22 mouse cellular contexts compared by ENCODE assay signal in the genomic region with DNA sequence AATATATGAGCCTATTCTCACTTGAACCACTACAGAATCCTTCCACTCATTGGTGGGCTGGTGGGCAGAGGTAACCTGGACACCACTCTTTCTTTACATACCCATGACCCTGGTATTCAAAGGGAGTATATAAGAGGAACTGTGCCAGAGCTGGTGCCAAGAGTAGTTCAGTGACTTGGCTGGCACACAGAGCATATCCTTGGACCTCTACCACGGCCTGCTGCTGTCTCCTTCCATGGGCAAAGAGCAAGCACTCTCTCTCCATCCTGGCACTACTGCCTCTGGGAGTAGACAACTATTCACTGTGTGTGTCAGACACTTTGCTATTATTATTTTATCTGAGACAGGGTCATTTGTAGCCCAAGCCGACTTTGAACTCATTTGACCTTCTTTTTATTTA. TPM values are rescaled to one million over a fixed set of nuclear protein-coding genes. Genes with fewer than 3 reads are reported as not detected.
DNase-seq lines count a peak whose midpoint lies in the region; ATAC-seq and TF ChIP-seq lines count a peak whose summit lies in the region.
"Had no signal": no experiment of that assay in that cellular context is flagged by ENCODE, and none has a peak within 500 bp of the region (broad histone marks: within the 10 kb centered on the region; RNA-seq: fewer than 3 reads in every experiment).

No protein-coding gene starts in this region.

- WGBS in cerebellum, adult 2 months: 38% methylated on average over 2 of the region's 2 CpGs
- 65% methylated on average over 2 of the region's 2 CpGs for whole genome bisulfite sequencing in forebrain, postnatal 0 days

- no peak overlapping the region for H3K4me3 ChIP-seq in cerebellum, adult 2 months (replicated peaks; ENCODE audit: insufficient read depth, low read depth, low read length)
- no peak overlapping the region for H3K4me3 ChIP-seq in forebrain, postnatal 0 days (ENCODE audit: low read depth, low read length)
- H3K4me3 ChIP-seq: embryonic facial prominence, embryonic 13.5 days; embryonic facial prominence, embryonic 15.5 days; erythroblast, embryonic 14.5 days; forebrain, embryonic 10.5 days; forebrain, embryonic 12.5 days had no signal

- no peak for TF ChIP-seq POLR2A in cerebellum, adult 2 months (IDR thresholded peaks at IDR 0.05; ENCODE audit: borderline replicate concordance, insufficient read depth, low read length)

- no peak for ATAC-seq in cerebellum, adult (ENCODE audit: insufficient number of reproducible peaks, low FRiP score, low TSS enrichment)
- no peak for ATAC-seq in forebrain, postnatal 0 days
- ATAC-seq: forebrain, embryonic 14.5 days; forebrain, embryonic 16.5 days had no signal

- peaks cover 37% of the 10 kb centered on the region for H3K4me1 ChIP-seq in cerebellum, adult 2 months (ENCODE audit: control insufficient read depth, insufficient read depth, low read length)
- no peaks in the 10 kb centered on the region for H3K4me1 ChIP-seq in forebrain, postnatal 0 days (ENCODE audit: insufficient read depth)
- H3K4me1 ChIP-seq: embryonic facial prominence, embryonic 15.5 days had no signal

- no peak for DNase-seq in cerebellum, adult 2 months
- DNase-seq in cerebellum, postnatal 14 days: no peak
- DNase-seq in cerebellum, adult 9-11 months: peak; percentile 64
- no peak for DNase-seq in cerebellum, postnatal 4 days (ENCODE audit: low spot score in 2 of 2)
- peak; percentile 43 to 48 for DNase-seq in cerebellum, postnatal 25 days
- peak; percentile 48 for DNase-seq in brain, adult 2 months (ENCODE audit: low read depth, low spot score)
- DNase-seq in forebrain, postnatal 0 days: no peak
- DNase-seq: adrenal gland, adult 8-10 months; adrenal gland, postnatal 14 days; adrenal gland, postnatal 36 days; embryo, embryonic 11 days; gastrocnemius, postnatal 14 days had no signal

- no peak overlapping the region for H3K9ac ChIP-seq in forebrain, postnatal 0 days
- H3K9ac ChIP-seq: embryonic facial prominence, embryonic 13.5 days; embryonic facial prominence, embryonic 15.5 days; forebrain, embryonic 12.5 days had no signal

- no peaks in the 10 kb centered on the region for H3K27me3 ChIP-seq in cerebellum, adult 2 months (ENCODE audit: control insufficient read depth, insufficient read depth, low read length)
- no peaks in the 10 kb centered on the region for H3K27me3 ChIP-seq in forebrain, postnatal 0 days (ENCODE audit: insufficient read depth, low read length)
- H3K27me3 ChIP-seq: embryonic facial prominence, embryonic 13.5 days; embryonic facial prominence, embryonic 15.5 days; forebrain, embryonic 12.5 days had no signal

- H3K27ac ChIP-seq in cerebellum, adult 2 months (ENCODE audit: insufficient read depth, low read length): peak overlapping the region; percentile 35
- H3K27ac ChIP-seq in forebrain, postnatal 0 days (ENCODE audit: low read depth, low read length): no peak overlapping the region
- H3K27ac ChIP-seq: embryonic facial prominence, embryonic 13.5 days; embryonic facial prominence, embryonic 15.5 days; forebrain, embryonic 10.5 days; forebrain, embryonic 12.5 days had no signal

- no peaks in the 10 kb centered on the region for H3K36me3 ChIP-seq in forebrain, postnatal 0 days (ENCODE audit: insufficient read depth)
- H3K36me3 ChIP-seq: embryonic facial prominence, embryonic 13.5 days; embryonic facial prominence, embryonic 15.5 days; forebrain, embryonic 10.5 days; forebrain, embryonic 12.5 days had no signal

- TF ChIP-seq CTCF in cerebellum, adult 2 months (IDR thresholded peaks at IDR 0.05; ENCODE audit: borderline replicate concordance, insufficient read depth, low read depth, low read length): no peak
- no peak for TF ChIP-seq CTCF in forebrain, postnatal 0 days (IDR thresholded peaks at IDR 0.05; ENCODE audit: low read depth)

- no peak overlapping the region for H3K4me2 ChIP-seq in forebrain, postnatal 0 days (ENCODE audit: low read depth)
- H3K4me2 ChIP-seq: embryonic facial prominence, embryonic 13.5 days; embryonic facial prominence, embryonic 15.5 days; forebrain, embryonic 12.5 days had no signal

- H3K9me3 ChIP-seq in forebrain, postnatal 0 days (ENCODE audit: low read length): no peaks in the 10 kb centered on the region
- H3K9me3 ChIP-seq: embryonic facial prominence, embryonic 13.5 days; embryonic facial prominence, embryonic 15.5 days; forebrain, embryonic 10.5 days; forebrain, embryonic 12.5 days had no signal

RNA-seq across cellular contexts. Expression of a gene that starts 49.8 kb away (rescaled TPM):
- polyA plus RNA-seq in cerebellum, adult 2 months (2012; rRNA removed): 305 and 318 TPM in 2 replicates
- total RNA-seq in forebrain, postnatal 0 days (2014; rRNA removed): 1.1 and 1.3 TPM in 2 replicates
- 1.2 and 1.6 TPM in 2 replicates for polyA plus RNA-seq in forebrain, postnatal 0 days (2015; fragmentation: Nextera tagmentation; extraction: Ambion mirVana)
- total RNA-seq: gastrocnemius, adult 18-20 months; MEL had no signal

Comparison
In these comparisons a context has a peak if more than half of its experiments do, and no peak if none do; other contexts are left out.
1. DNase-seq: peak in cerebellum, adult 9-11 months (single experiment), cerebellum, postnatal 25 days (2 of 2) and brain, adult 2 months (single experiment); none in cerebellum, adult 2 months (0 of 2), cerebellum, postnatal 14 days (0 of 2), cerebellum, postnatal 4 days (0 of 2) and forebrain, postnatal 0 days (single experiment).
2. RNA of a gene that starts 49.8 kb away (polyA plus RNA-seq): 305 to 318 TPM in cerebellum, adult 2 months; 1.2 to 1.6 TPM in forebrain, postnatal 0 days; every median in the first group is over 100 times any median in the second.